Mouse (Mus musculus): ENCODE results near the gene Vmn1r40. TPM values are rescaled to one million over a fixed set of nuclear protein-coding genes. Genes with fewer than 3 reads are reported as not detected.

Gene Vmn1r40
- total RNA-seq, 2 experiments from 2014 or later, result not detected

Other genes starting within 250 kb of the Vmn1r40 start
- gene Chchd6, start 111.9 kb upstream of the Vmn1r40 start, total RNA-seq (2014; fragmentation: Nextera tagmentation), result 9.8 and 13.5 TPM in 2 replicates
- 10.6 and 15.3 TPM in 2 replicates for gene Chchd6, start 111.9 kb upstream of the Vmn1r40 start, total RNA-seq (2017)
- gene Txnrd3, start 63.6 kb upstream of the Vmn1r40 start, total RNA-seq (2014; fragmentation: Nextera tagmentation), result 5.2 and 6.0 TPM in 2 replicates
- 7.6 and 9.1 TPM in 2 replicates for gene Txnrd3, start 63.6 kb upstream of the Vmn1r40 start, total RNA-seq (2017)
- gene Vmn1r41, start 33.2 kb downstream of the Vmn1r40 start, total RNA-seq (2014; fragmentation: Nextera tagmentation), result not detected in 2 replicates
- gene Vmn1r41, start 33.2 kb downstream of the Vmn1r40 start, total RNA-seq (2017), result not detected in 2 replicates
- not detected in 2 replicates for gene Vmn1r42, start 168.9 kb downstream of the Vmn1r40 start, total RNA-seq (2014; fragmentation: Nextera tagmentation)
- not detected in 2 replicates for gene Vmn1r42, start 168.9 kb downstream of the Vmn1r40 start, total RNA-seq (2017)
- gene Vmn1r43, start 168.9 kb downstream of the Vmn1r40 start, total RNA-seq (2014; fragmentation: Nextera tagmentation), result not detected in 2 replicates
- not detected in 2 replicates for gene Vmn1r43, start 168.9 kb downstream of the Vmn1r40 start, total RNA-seq (2017)
- not detected in 2 replicates for gene Vmn1r44, start 176.1 kb downstream of the Vmn1r40 start, total RNA-seq (2014; fragmentation: Nextera tagmentation)
- gene Vmn1r44, start 176.1 kb downstream of the Vmn1r40 start, total RNA-seq (2017), result not detected in 2 replicates
- gene Vmn1r45, start 233.1 kb downstream of the Vmn1r40 start, total RNA-seq (2014; fragmentation: Nextera tagmentation), result not detected in 2 replicates
- gene Vmn1r45, start 233.1 kb downstream of the Vmn1r40 start, total RNA-seq (2017), result not detected in 2 replicates

Data from granulocyte monocyte progenitor cell, adult 5-6 weeks (primary cell).